13 mouse cellular contexts compared by ENCODE assay signal in genomic region chr12:110975838-110976468, GRCm38 (mm10). TPM values are rescaled to one million over a fixed set of nuclear protein-coding genes. Genes with fewer than 3 reads are reported as not detected.
A peak's percentile ranks its signal among the peaks of the same experiment; 100 is the strongest.
DNase-seq lines count a peak whose midpoint lies in the region; ATAC-seq lines count a peak whose summit lies in the region.
"Had no signal": no experiment of that assay in that cellular context is flagged by ENCODE, and none has a peak within 500 bp of the region (broad histone marks: within the 10 kb centered on the region; RNA-seq: fewer than 3 reads in every experiment).

No protein-coding gene starts in this region.

- H3K9me3 ChIP-seq in hindbrain, embryonic 13.5 days = no peaks in the 10 kb centered on the region
- no peaks in the 10 kb centered on the region for H3K9me3 ChIP-seq in hindbrain, embryonic 12.5 days (replicated peaks)
- H3K9me3 ChIP-seq in liver, embryonic 15.5 days (replicated peaks) = no peaks in the 10 kb centered on the region
- H3K9me3 ChIP-seq: heart, embryonic 15.5 days had no signal

- no peak for ATAC-seq in hindbrain, embryonic 13.5 days (ENCODE audit: low FRiP score)
- ATAC-seq in hindbrain, embryonic 12.5 days (ENCODE audit: low FRiP score) = no peak
- ATAC-seq in liver, embryonic 15.5 days (ENCODE audit: insufficient read depth) = no peak
- ATAC-seq: forebrain, embryonic 16.5 days had no signal

- peaks cover 18% of the 10 kb centered on the region for H3K4me1 ChIP-seq in hindbrain, embryonic 13.5 days (replicated peaks)
- H3K4me1 ChIP-seq in hindbrain, embryonic 12.5 days = peaks cover 10% of the 10 kb centered on the region
- peaks cover 89% of the 10 kb centered on the region for H3K4me1 ChIP-seq in liver, embryonic 15.5 days (replicated peaks)

- H3K36me3 ChIP-seq in hindbrain, embryonic 13.5 days = peaks cover 53% of the 10 kb centered on the region
- H3K36me3 ChIP-seq in hindbrain, embryonic 12.5 days = peaks cover 26% of the 10 kb centered on the region
- H3K36me3 ChIP-seq in liver, embryonic 15.5 days (replicated peaks) = peaks cover 59% of the 10 kb centered on the region

- H3K27ac ChIP-seq in hindbrain, embryonic 13.5 days = no peak overlapping the region
- no peak overlapping the region for H3K27ac ChIP-seq in hindbrain, embryonic 12.5 days
- H3K27ac ChIP-seq in liver, embryonic 15.5 days (replicated peaks) = peak overlapping the region; percentile 98
- H3K27ac ChIP-seq: heart, embryonic 15.5 days had no signal

- 0 out of 2 replicates have a peak overlapping the region, but pooled peaks have one; percentile 24 for H3K9ac ChIP-seq in hindbrain, embryonic 13.5 days
- H3K9ac ChIP-seq in hindbrain, embryonic 12.5 days = no peak overlapping the region
- H3K9ac ChIP-seq in liver, embryonic 15.5 days = peak overlapping the region; percentile 54
- H3K9ac ChIP-seq: heart, embryonic 15.5 days had no signal

- intact Hi-C loops in gastrocnemius, postnatal 14 days (cut with DNase I; ENCODE audit: low total_unique reads) = no loop called here

- WGBS in hindbrain, embryonic 13.5 days = 89% methylated on average over 4 of the region's 4 CpGs
- 93% methylated on average over 4 of the region's 4 CpGs for WGBS in hindbrain, embryonic 12.5 days
- 84% methylated on average over 4 of the region's 4 CpGs for WGBS in liver, embryonic 15.5 days (ENCODE audit: insufficient replicate concordance)

- H3K27me3 ChIP-seq in hindbrain, embryonic 13.5 days = peaks cover 11% of the 10 kb centered on the region; the same call in 1 of the 2 replicates
- peaks cover 10% of the 10 kb centered on the region for H3K27me3 ChIP-seq in hindbrain, embryonic 12.5 days
- H3K27me3 ChIP-seq in liver, embryonic 15.5 days = no peaks in the 10 kb centered on the region

- H3K4me2 ChIP-seq in hindbrain, embryonic 13.5 days = no peak overlapping the region
- H3K4me2 ChIP-seq in hindbrain, embryonic 12.5 days (replicated peaks) = no peak overlapping the region
- peak overlapping the region; percentile 89 for H3K4me2 ChIP-seq in liver, embryonic 15.5 days
- H3K4me2 ChIP-seq: heart, embryonic 15.5 days had no signal

- peak; percentile 39 for DNase-seq in adrenal gland, postnatal 14 days
- DNase-seq in adrenal gland, adult 18-20 months (ENCODE audit: low spot score in 2 of 2) = no peak
- peak; percentile 55 for DNase-seq in gastrocnemius, postnatal 14 days
- no peak for DNase-seq in spleen, postnatal 4 days (ENCODE audit: low spot score in 2 of 2)
- no peak for DNase-seq in neural tube, embryonic 10.5 days (ENCODE audit: extremely low spot score, low spot score)
- DNase-seq: cerebellum, adult 9-10 months; lung, adult 18-20 months; retina, postnatal 1 day had no signal

- no peak overlapping the region for H3K4me3 ChIP-seq in hindbrain, embryonic 13.5 days
- H3K4me3 ChIP-seq in hindbrain, embryonic 12.5 days = no peak overlapping the region
- peak overlapping the region; percentile 95 for H3K4me3 ChIP-seq in liver, embryonic 15.5 days (replicated peaks)
- H3K4me3 ChIP-seq: heart, embryonic 15.5 days had no signal

RNA-seq across cellular contexts. Expression of gene Ankrd9, which starts 2.9 kb away (rescaled TPM):
- 52.5 and 55.7 TPM in 2 replicates for total RNA-seq in adrenal gland, postnatal 14 days (2021)
- total RNA-seq in adrenal gland, adult 18-20 months (2021) = 10 to 100 TPM; 29.7 to 39.8 TPM
- 6.8 and 7.5 TPM in 2 replicates for polyA plus RNA-seq in hindbrain, embryonic 13.5 days (2015; fragmentation: Nextera tagmentation; extraction: Ambion mirVana)
- polyA plus RNA-seq in hindbrain, embryonic 12.5 days (2016; fragmentation: Nextera tagmentation; extraction: Ambion mirVana) = 10.0 and 11.2 TPM in 2 replicates
- total RNA-seq in gastrocnemius, postnatal 14 days (2021) = 100 to 1,000 TPM in 1 of 2 experiments, 10 to 100 TPM in 1; 87.2 to 221 TPM
- polyA plus RNA-seq in liver, embryonic 15.5 days (2015; fragmentation: Nextera tagmentation; extraction: Ambion mirVana) = 63.5 and 68.6 TPM in 2 replicates

Comparison
In these comparisons a context has a peak if more than half of its experiments do, and no peak if none do; other contexts are left out.
1. DNase-seq: peak in adrenal gland, postnatal 14 days (single experiment) and gastrocnemius, postnatal 14 days (single experiment); none in adrenal gland, adult 18-20 months (0 of 2), spleen, postnatal 4 days (0 of 2) and neural tube, embryonic 10.5 days (single experiment).